Mouse (Mus musculus): Measurements from ENCODE around the gene Slc6a18.

DNA sequence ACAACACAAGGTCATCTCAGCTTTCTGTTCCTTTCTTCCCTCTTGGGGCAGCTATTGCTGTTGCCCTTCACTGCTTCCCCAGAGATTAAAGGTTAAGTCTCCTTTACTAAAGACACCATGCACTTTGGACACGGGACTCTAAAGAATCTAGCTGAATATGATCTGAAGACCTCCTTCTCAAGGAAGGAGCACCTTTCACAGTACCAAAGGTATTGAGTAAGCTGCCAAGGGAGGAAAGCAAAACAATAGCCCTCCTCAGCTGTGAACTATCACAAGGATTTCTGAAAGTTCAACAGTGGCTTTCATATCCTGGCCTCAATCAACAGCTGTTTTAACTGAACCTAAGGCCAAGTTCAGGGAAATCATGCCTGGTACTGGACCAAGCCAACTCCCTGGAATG is 6.6 kb upstream of the Slc6a18 start:
- no peak for TF ChIP-seq POLR2A (IDR thresholded peaks at IDR 0.05; ENCODE audit: insufficient read length, low read depth)
- no peak for TF ChIP-seq TCF3 (IDR thresholded peaks at IDR 0.05; ENCODE audit: insufficient read length, low read depth)
- no peak for TF ChIP-seq CEBPB (IDR thresholded peaks at IDR 0.05; ENCODE audit: insufficient read depth, poor library complexity, severe bottlenecking)
- TF ChIP-seq MAX (IDR thresholded peaks at IDR 0.05; ENCODE audit: low read depth), result no peak
- TF ChIP-seq USF1 (IDR thresholded peaks at IDR 0.05; ENCODE audit: low read depth), result no peak
- TF ChIP-seq E2F4 (IDR thresholded peaks at IDR 0.05; ENCODE audit: insufficient read depth), result no peak
- peak in 1 of 3 experiments; percentile 69 for TF ChIP-seq MYOG (IDR thresholded peaks at IDR 0.05; ENCODE audit: control insufficient read depth in 1 of 3, insufficient read depth in 1 of 3, insufficient read length in 2 of 3, low read depth in 2 of 3)
- TF ChIP-seq POLR2AphosphoS2 (IDR thresholded peaks at IDR 0.05; ENCODE audit: insufficient read length, low read depth), result no peak
- no peak for TF ChIP-seq TCF12 (IDR thresholded peaks at IDR 0.05; ENCODE audit: insufficient read depth, poor library complexity, severe bottlenecking)
